ENCODE assay signal across 8 mouse cellular contexts in the genomic region with DNA sequence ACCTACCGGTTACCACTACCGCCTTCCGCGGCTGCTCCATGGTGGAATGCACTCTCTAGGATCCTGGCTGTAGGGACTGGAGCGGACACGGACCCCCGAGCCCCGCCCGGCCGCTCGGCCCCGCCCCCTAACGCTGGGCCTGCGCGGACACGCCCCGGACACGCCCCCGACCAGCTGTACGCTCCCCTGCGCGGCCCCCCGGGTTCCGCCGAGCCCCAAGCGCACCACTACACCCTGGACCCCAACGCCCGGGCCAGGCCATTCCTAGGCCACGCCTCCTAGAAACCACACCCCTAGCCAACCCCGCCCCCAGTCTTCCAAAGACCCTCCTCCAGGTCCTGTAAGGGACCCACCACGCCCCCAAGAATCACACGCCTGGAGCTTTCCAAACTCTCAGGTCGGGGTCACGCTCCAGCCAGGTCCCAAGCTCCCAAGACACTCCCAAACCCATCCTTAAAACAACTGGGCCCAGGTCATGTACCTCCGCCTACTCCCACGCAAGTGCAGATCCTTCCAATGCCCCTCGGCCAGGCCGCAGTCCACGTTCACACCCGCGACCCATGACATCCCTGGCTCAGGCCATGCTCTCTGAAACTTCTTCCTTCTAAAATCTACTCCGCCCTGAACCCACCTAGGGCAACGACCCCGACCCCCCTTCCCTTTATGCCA. TPM values are rescaled to one million over a fixed set of nuclear protein-coding genes. Genes with fewer than 3 reads are reported as not detected.
DNase-seq lines count a peak whose midpoint lies in the region; ATAC-seq lines count a peak whose summit lies in the region.

No protein-coding gene starts in this region.

- H3K36me3 ChIP-seq in embryonic facial prominence, embryonic 11.5 days (replicated peaks; ENCODE audit: control insufficient read depth, insufficient read depth, low read depth, low read length): no peaks in the 10 kb centered on the region
- H3K36me3 ChIP-seq in limb, embryonic 11.5 days (ENCODE audit: control insufficient read depth, insufficient read depth, low read length): no peaks in the 10 kb centered on the region
- H3K36me3 ChIP-seq in midbrain, embryonic 13.5 days: 0 out of 2 replicates have a peak, but pooled peaks cover 8% of the 10 kb centered on the region

- H3K4me3 ChIP-seq in embryonic facial prominence, embryonic 11.5 days (ENCODE audit: low read depth, low read length): peak overlapping the region; percentile 76
- H3K4me3 ChIP-seq in limb, embryonic 11.5 days (ENCODE audit: low read depth, low read length): peak overlapping the region; percentile 68
- peak overlapping the region; percentile 81 for H3K4me3 ChIP-seq in midbrain, embryonic 13.5 days (replicated peaks)

- H3K9me3 ChIP-seq in embryonic facial prominence, embryonic 11.5 days (replicated peaks; ENCODE audit: control insufficient read depth, low read length): no peaks in the 10 kb centered on the region
- no peaks in the 10 kb centered on the region for H3K9me3 ChIP-seq in limb, embryonic 11.5 days (ENCODE audit: control insufficient read depth, low read length)
- H3K9me3 ChIP-seq in midbrain, embryonic 13.5 days: no peaks in the 10 kb centered on the region

- DNase-seq in 3134 (ENCODE audit: extremely low read depth, insufficient read length, low spot score): peak; percentile 86
- DNase-seq in adrenal gland, postnatal 25 days: peak; percentile 93
- peak; percentile 97 for DNase-seq in embryonic facial prominence, embryonic 11.5 days (ENCODE audit: low spot score)
- DNase-seq in heart, adult 18-20 months: peak; percentile 93 to 94
- peak; percentile 95 for DNase-seq in kidney, adult 18-20 months
- peak; percentile 99 for DNase-seq in limb, embryonic 11.5 days (ENCODE audit: low spot score)
- DNase-seq in spleen, adult 12 weeks (ENCODE audit: low spot score): peak; percentile 68

- H3K9ac ChIP-seq in embryonic facial prominence, embryonic 11.5 days (replicated peaks; ENCODE audit: low read length): peak overlapping the region; percentile 85
- H3K9ac ChIP-seq in limb, embryonic 11.5 days (ENCODE audit: low read length): peak overlapping the region; percentile 72
- H3K9ac ChIP-seq in midbrain, embryonic 13.5 days (replicated peaks): peak overlapping the region; percentile 91

- peak overlapping the region; percentile 56; the same call in 1 of the 2 replicates for H3K27ac ChIP-seq in embryonic facial prominence, embryonic 11.5 days (replicated peaks; ENCODE audit: low read depth, low read length)
- peak overlapping the region; percentile 79 for H3K27ac ChIP-seq in limb, embryonic 11.5 days (replicated peaks; ENCODE audit: low read depth, low read length)
- peak overlapping the region; percentile 65 for H3K27ac ChIP-seq in midbrain, embryonic 13.5 days

- WGBS in embryonic facial prominence, embryonic 11.5 days: 0% methylated on average over 40 of the region's 44 CpGs
- WGBS in limb, embryonic 11.5 days: 2% methylated on average over 43 of the region's 44 CpGs
- WGBS in midbrain, embryonic 13.5 days: under 1% methylated on average over 43 of the region's 44 CpGs

- no peaks in the 10 kb centered on the region for H3K27me3 ChIP-seq in embryonic facial prominence, embryonic 11.5 days (ENCODE audit: control insufficient read depth, insufficient read depth, low read length)
- H3K27me3 ChIP-seq in limb, embryonic 11.5 days (ENCODE audit: control insufficient read depth, insufficient read depth, low read length): no peaks in the 10 kb centered on the region; the same call in 1 of the 2 replicates
- no peaks in the 10 kb centered on the region for H3K27me3 ChIP-seq in midbrain, embryonic 13.5 days

- H3K4me2 ChIP-seq in embryonic facial prominence, embryonic 11.5 days (ENCODE audit: low read depth, low read length): peak overlapping the region; percentile 70
- peak overlapping the region; percentile 92 for H3K4me2 ChIP-seq in limb, embryonic 11.5 days (ENCODE audit: low read depth, severe bottlenecking)
- H3K4me2 ChIP-seq in midbrain, embryonic 13.5 days (replicated peaks): peak overlapping the region; percentile 88

- peak; percentile 93 for ATAC-seq in embryonic facial prominence, embryonic 11.5 days (replicated peaks; ENCODE audit: insufficient number of reproducible peaks, low FRiP score, low TSS enrichment, low read depth)
- peak; percentile 96 for ATAC-seq in limb, embryonic 11.5 days (ENCODE audit: insufficient number of reproducible peaks, low FRiP score, low TSS enrichment, low read depth)
- ATAC-seq in midbrain, embryonic 13.5 days: peak; percentile 88

- H3K4me1 ChIP-seq in embryonic facial prominence, embryonic 11.5 days (ENCODE audit: control insufficient read depth, insufficient read depth, low read length): no peaks in the 10 kb centered on the region
- H3K4me1 ChIP-seq in limb, embryonic 11.5 days (ENCODE audit: control insufficient read depth, insufficient read depth, low read length): peaks cover 13% of the 10 kb centered on the region; the same call in 1 of the 2 replicates
- H3K4me1 ChIP-seq in midbrain, embryonic 13.5 days (replicated peaks): peaks cover 53% of the 10 kb centered on the region

RNA-seq across cellular contexts. Expression of gene Pgpep1, which starts 0.5 kb away (rescaled TPM):
- 98.1 and 129 TPM in 2 replicates for total RNA-seq in adrenal gland, postnatal 25 days (2021)
- polyA plus RNA-seq in embryonic facial prominence, embryonic 11.5 days (2014; fragmentation: Nextera tagmentation; extraction: Ambion mirVana): 59.8 and 71.3 TPM in 2 replicates
- 10 to 100 TPM; 40.5 to 41.1 TPM for total RNA-seq in heart, adult 18-20 months (2021)
- 48.9 and 59.4 TPM in 2 replicates for polyA plus RNA-seq in limb, embryonic 11.5 days (2014; fragmentation: Nextera tagmentation; extraction: Ambion mirVana)
- polyA plus RNA-seq in midbrain, embryonic 13.5 days (2015; fragmentation: Nextera tagmentation; extraction: Ambion mirVana): 87.5 and 99.4 TPM in 2 replicates

RNA-seq across cellular contexts. Expression of gene Lsm4, which starts 13.3 kb away (rescaled TPM):
- 66.1 and 86.8 TPM in 2 replicates for total RNA-seq in adrenal gland, postnatal 25 days (2021)
- 323 and 334 TPM in 2 replicates for polyA plus RNA-seq in embryonic facial prominence, embryonic 11.5 days (2014; fragmentation: Nextera tagmentation; extraction: Ambion mirVana)
- total RNA-seq in heart, adult 18-20 months (2021): 10 to 100 TPM; 66.7 to 73.1 TPM
- polyA plus RNA-seq in limb, embryonic 11.5 days (2014; fragmentation: Nextera tagmentation; extraction: Ambion mirVana): 356 and 388 TPM in 2 replicates
- polyA plus RNA-seq in midbrain, embryonic 13.5 days (2015; fragmentation: Nextera tagmentation; extraction: Ambion mirVana): 176 and 201 TPM in 2 replicates

RNA-seq across cellular contexts. Expression of gene Gdf15, which starts 27.5 kb away (rescaled TPM):
- total RNA-seq in adrenal gland, postnatal 25 days (2021): 2.2 and 5.7 TPM in 2 replicates
- 0.20 TPM in 1 of 2 replicates, not detected in the other for polyA plus RNA-seq in embryonic facial prominence, embryonic 11.5 days (2014; fragmentation: Nextera tagmentation; extraction: Ambion mirVana)
- total RNA-seq in heart, adult 18-20 months (2021): 1 to 10 TPM; 1.4 to 2.0 TPM
- polyA plus RNA-seq in limb, embryonic 11.5 days (2014; fragmentation: Nextera tagmentation; extraction: Ambion mirVana): 0.15 TPM in 1 of 2 replicates, not detected in the other
- polyA plus RNA-seq in midbrain, embryonic 13.5 days (2015; fragmentation: Nextera tagmentation; extraction: Ambion mirVana): 0.30 TPM in 1 of 2 replicates, not detected in the other

RNA-seq across cellular contexts. Expression of gene Jund, which starts 39.0 kb away (rescaled TPM):
- total RNA-seq in adrenal gland, postnatal 25 days (2021): 191 and 217 TPM in 2 replicates
- polyA plus RNA-seq in embryonic facial prominence, embryonic 11.5 days (2014; fragmentation: Nextera tagmentation; extraction: Ambion mirVana): 94.2 and 104 TPM in 2 replicates
- total RNA-seq in heart, adult 18-20 months (2021): 100 to 1,000 TPM; 129 to 138 TPM
- polyA plus RNA-seq in limb, embryonic 11.5 days (2014; fragmentation: Nextera tagmentation; extraction: Ambion mirVana): 104 and 109 TPM in 2 replicates
- polyA plus RNA-seq in midbrain, embryonic 13.5 days (2015; fragmentation: Nextera tagmentation; extraction: Ambion mirVana): 65.1 and 97.7 TPM in 2 replicates

RNA-seq across cellular contexts. Expression of gene Iqcn, which starts 43.5 kb away (rescaled TPM):
- 0.15 and 0.19 TPM in 2 replicates for total RNA-seq in adrenal gland, postnatal 25 days (2021)
- not detected in 2 replicates for polyA plus RNA-seq in embryonic facial prominence, embryonic 11.5 days (2014; fragmentation: Nextera tagmentation; extraction: Ambion mirVana)
- under 1 TPM in 1 of 2 experiments, not detected in 1; 0.05 TPM for total RNA-seq in heart, adult 18-20 months (2021)
- polyA plus RNA-seq in limb, embryonic 11.5 days (2014; fragmentation: Nextera tagmentation; extraction: Ambion mirVana): not detected in 2 replicates
- polyA plus RNA-seq in midbrain, embryonic 13.5 days (2015; fragmentation: Nextera tagmentation; extraction: Ambion mirVana): 0.07 and 0.08 TPM in 2 replicates

Comparison
In these comparisons a context has a peak if more than half of its experiments do, and no peak if none do; other contexts are left out.
1. Peak in every context shown above with its lines: DNase-seq, ATAC-seq, H3K4me3 ChIP-seq and H3K27ac ChIP-seq.